Mouse (Mus musculus) neural tube, embryonic 12.5 days (tissue): ENCODE measurements around the gene Dpm1. TPM values are rescaled to one million over a fixed set of nuclear protein-coding genes. Genes with fewer than 3 reads are reported as not detected.
A peak's percentile ranks its signal among the peaks of the same experiment; 100 is the strongest.

Source experiments
- ATAC-seq: fragments of 200-750 bp; cut with Nextera tagmentation; 2 replicates; pipeline ENCODE4 v1.8.0; 2017; ENCODE audit warnings: low read depth, mild to moderate bottlenecking, moderate TSS enrichment, moderate library complexity; ENCODE audit not compliant: low FRiP score
- H3K27ac ChIP-seq: fragments of 300-500 bp; sonication (generic); 2 replicates; pipeline ENCODE4 v1.5.1; 2016
- H3K27me3 ChIP-seq: fragments of 300-500 bp; sonication (generic); replicated peaks from 2 replicates; pipeline ENCODE4 v1.6.1; 2016; ENCODE audit warnings: mild to moderate bottlenecking
- H3K36me3 ChIP-seq: fragments of 300-500 bp; sonication (generic); 2 replicates; pipeline ENCODE4 v1.6.1; 2016; ENCODE audit warnings: mild to moderate bottlenecking
- H3K4me1 ChIP-seq: fragments of 300-500 bp; sonication (generic); 2 replicates; pipeline ENCODE4 v1.6.1; 2016
- H3K4me2 ChIP-seq: fragments of 300-500 bp; sonication (generic); replicated peaks from 2 replicates; pipeline ENCODE4 v1.6.1; 2016; ENCODE audit warnings: mild to moderate bottlenecking
- H3K4me3 ChIP-seq: fragments of 300-500 bp; sonication (generic); 2 replicates; pipeline ENCODE4 v1.5.1; 2016
- H3K9ac ChIP-seq: fragments of 300-500 bp; sonication (generic); 2 replicates; pipeline ENCODE4 v1.6.1; 2016; ENCODE audit warnings: mild to moderate bottlenecking
- H3K9me3 ChIP-seq: fragments of 300-500 bp; sonication (generic); 2 replicates; pipeline ENCODE4 v1.6.1; 2016; ENCODE audit warnings: mild to moderate bottlenecking
- WGBS: fragments of 180-500 bp; shearing (Covaris S2); methylation state at CpG from one replicate; pipeline ENCODE4 v1.1.7; 2016; 5-methylcytosine and 5-hydroxymethylcytosine counted together
- microRNA-seq: library from miRNA; unstranded; fragments of <30 nt; microRNA quantifications from one replicate; pipeline ENCODE4, GENCODE M21; 2017
- polyA plus RNA-seq: library from polyadenylated mRNA; unstranded; fragments of >200 nt; fragmentation: Nextera tagmentation; extraction: Ambion mirVana; gene quantifications from 2 replicates; pipeline ENCODE4 v1.2.1, GENCODE M21; 2016

The Dpm1 gene
- polyA plus RNA-seq, 1 experiment from 2014 or later, result 79.4 TPM

DNA sequence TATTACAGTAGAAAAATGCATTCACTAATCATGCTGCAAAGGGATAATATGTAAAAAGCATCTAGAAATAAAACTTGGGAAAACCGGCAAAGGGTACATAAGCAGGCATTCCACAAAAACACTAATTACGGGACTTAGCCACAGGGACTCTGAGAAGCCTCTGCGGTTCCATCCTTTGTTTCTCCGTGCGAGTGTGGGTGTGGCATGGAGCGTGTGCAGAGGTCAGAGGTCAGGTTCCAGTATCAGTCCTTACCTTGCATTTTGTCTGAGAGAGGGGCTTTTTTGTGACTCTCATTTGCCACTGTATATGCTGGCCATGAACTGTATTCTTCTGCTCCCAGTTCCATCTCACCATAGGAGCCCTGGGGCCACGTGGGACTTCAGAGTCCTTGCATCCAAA, 54.4 kb downstream of the Dpm1 start:
- no peak overlapping the region for H3K4me3 ChIP-seq
- H3K27ac ChIP-seq, result no peak overlapping the region
- no peaks in the 10 kb centered on the region for H3K4me1 ChIP-seq
- peaks cover 17% of the 10 kb centered on the region for H3K36me3 ChIP-seq
- no peak overlapping the region for H3K4me2 ChIP-seq
- H3K9me3 ChIP-seq, result no peaks in the 10 kb centered on the region
- H3K27me3 ChIP-seq, result no peaks in the 10 kb centered on the region
- ATAC-seq, result no peak
- no peak overlapping the region for H3K9ac ChIP-seq
- 41% methylated on average over 7 of the region's 7 CpGs for WGBS

DNA sequence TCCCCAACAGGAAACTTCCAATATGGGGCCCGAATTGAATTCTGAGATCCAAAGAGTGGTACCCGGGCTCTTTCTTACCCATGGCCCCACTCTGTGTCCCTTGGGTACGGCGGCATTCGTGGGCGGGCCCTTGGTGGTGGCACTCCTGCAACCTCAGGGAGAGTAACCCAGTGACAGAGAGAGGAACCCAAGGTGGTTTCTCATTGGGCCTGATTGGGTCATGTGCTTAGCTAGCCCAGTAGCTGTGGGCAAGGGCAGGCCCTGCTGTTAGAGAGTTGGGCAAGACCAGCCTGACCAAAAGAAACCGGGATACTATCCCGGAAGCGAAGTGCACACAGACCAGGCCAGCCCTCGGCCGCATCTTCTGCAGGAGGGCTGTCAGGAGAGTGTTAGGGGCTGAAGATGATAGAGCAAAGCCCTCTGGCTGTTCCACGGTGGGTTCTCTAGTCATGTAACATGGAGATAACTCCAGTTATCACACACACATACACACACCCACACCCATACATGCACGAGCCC, 60.2 kb downstream of the Dpm1 start:
- 12% methylated on average over 13 of the region's 13 CpGs for WGBS
- Histone ChIP-seq H3K4me2 (peak overlapping the region; percentile 26; the same call in 1 of the 2 replicates), H3K36me3 (no peaks in the 10 kb centered on the region), H3K27me3 (no peaks in the 10 kb centered on the region), H3K9me3 (no peaks in the 10 kb centered on the region), H3K4me1 (peaks cover 20% of the 10 kb centered on the region), H3K4me3 (no peak overlapping the region), H3K27ac (no peak overlapping the region), H3K9ac (no peak overlapping the region)
- peak; percentile 51; the same call in 1 of the 2 replicates for ATAC-seq

DNA sequence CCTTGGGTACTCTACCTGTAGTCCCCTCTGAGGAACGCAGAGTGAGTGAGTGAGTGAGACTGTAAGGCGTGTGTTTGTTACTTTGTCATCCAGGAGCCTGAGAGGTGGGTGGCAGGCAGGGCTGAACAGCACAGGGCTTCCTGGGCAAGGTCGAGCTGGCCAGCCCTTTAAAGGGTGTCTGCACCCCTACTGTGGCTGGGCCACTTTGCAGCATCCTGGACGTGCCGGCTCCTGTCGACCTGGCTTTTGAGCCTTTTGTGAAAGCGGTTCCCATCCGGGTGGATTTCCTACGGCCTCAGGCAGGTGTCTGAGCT, 60.6 kb downstream of the Dpm1 start:
- H3K4me3 ChIP-seq, result no peak overlapping the region
- no peak for ATAC-seq
- WGBS, result 4% methylated on average over 9 of the region's 9 CpGs

DNA sequence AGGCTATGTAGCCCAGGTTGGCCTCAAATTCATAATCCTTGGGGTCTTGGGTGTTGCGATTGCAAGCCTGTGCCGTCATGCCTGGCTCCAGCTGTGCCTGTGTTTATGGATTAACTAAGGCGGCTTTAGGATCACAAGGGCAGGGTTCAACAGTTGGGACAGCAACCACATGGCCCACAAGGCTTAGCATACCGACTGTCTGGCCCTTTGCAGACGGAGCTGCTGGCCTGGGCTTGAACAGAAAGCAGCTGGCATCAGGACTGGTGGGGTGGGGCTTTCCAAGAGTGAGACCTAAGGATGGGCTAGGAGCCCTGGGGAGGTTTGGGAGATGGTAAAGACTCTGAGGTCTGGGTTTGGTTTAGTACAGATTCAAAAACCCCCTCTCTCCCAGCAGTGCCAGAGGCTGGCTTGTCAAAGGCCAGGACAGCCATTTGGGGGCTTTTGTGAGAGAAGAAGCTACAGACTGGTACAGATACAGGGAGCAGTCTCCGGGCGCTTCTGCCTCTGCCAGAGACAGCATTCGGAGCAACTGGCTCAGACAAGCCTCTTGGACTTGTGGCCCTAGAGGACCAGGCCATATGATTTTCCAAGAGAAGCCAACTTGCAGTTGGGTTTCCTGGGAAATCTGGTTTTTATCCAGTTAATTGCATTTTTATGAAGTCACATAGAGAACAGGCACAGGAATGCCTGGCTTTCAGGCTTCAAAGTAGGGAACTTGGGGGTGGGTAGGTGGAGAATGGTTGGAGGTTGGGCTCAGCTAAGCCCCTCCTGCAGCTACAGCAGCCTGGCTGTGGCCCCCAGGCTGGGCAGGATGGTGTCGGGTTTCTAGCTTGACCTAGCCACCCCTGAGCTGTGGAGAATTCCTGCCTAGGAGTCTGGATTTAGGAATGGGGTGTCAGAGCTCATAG, 61.2 kb downstream of the Dpm1 start:
- no peak for ATAC-seq
- 51% methylated on average over 9 of the region's 9 CpGs for WGBS

More for the DNA sequence above, 60.6 kb downstream of the Dpm1 start:
- Histone ChIP-seq H3K9me3 (no peaks in the 10 kb centered on the region), H3K4me2 (peak overlapping the region; percentile 26), H3K36me3 (no peaks in the 10 kb centered on the region), H3K27ac (no peak overlapping the region), H3K27me3 (no peaks in the 10 kb centered on the region), H3K4me1 (peaks cover 20% of the 10 kb centered on the region), H3K9ac (no peak overlapping the region)

DNA sequence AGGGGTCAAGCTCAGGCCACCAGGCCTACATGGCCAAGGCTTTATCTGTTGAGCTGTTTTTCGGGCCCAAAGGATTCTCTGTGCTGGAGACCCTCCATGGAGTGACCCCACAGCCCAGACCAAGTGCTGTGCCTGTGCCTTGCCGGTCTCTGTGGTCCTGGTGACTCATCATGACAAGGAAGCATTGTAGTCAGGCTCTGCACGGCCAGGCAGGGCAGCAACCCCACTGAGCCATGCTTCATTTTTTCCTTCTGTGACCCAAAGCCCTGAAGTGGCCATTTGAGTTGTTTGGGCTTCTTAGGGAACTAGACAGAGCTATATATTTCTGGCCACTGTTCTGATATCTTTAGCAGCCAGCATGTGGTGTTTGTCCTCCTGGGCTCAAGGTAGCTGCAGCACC, 62.6 kb downstream of the Dpm1 start:
- Histone ChIP-seq H3K27ac (no peak overlapping the region), H3K27me3 (no peaks in the 10 kb centered on the region; the same call in 1 of the 2 replicates), H3K9ac (no peak overlapping the region), H3K4me2 (no peak overlapping the region), H3K4me3 (no peak overlapping the region), H3K36me3 (no peaks in the 10 kb centered on the region), H3K9me3 (no peaks in the 10 kb centered on the region), H3K4me1 (peaks cover 20% of the 10 kb centered on the region)
- 48% methylated on average over 3 of the region's 3 CpGs for WGBS
- ATAC-seq, result no peak

More for the DNA sequence above, 61.2 kb downstream of the Dpm1 start:
- peaks cover 20% of the 10 kb centered on the region for H3K4me1 ChIP-seq
- H3K9me3 ChIP-seq, result no peaks in the 10 kb centered on the region
- peak overlapping the region; percentile 26 for H3K4me2 ChIP-seq
- H3K4me3 ChIP-seq, result no peak overlapping the region
- no peaks in the 10 kb centered on the region for H3K27me3 ChIP-seq
- no peaks in the 10 kb centered on the region for H3K36me3 ChIP-seq
- H3K9ac ChIP-seq, result no peak overlapping the region
- H3K27ac ChIP-seq, result no peak overlapping the region

DNA sequence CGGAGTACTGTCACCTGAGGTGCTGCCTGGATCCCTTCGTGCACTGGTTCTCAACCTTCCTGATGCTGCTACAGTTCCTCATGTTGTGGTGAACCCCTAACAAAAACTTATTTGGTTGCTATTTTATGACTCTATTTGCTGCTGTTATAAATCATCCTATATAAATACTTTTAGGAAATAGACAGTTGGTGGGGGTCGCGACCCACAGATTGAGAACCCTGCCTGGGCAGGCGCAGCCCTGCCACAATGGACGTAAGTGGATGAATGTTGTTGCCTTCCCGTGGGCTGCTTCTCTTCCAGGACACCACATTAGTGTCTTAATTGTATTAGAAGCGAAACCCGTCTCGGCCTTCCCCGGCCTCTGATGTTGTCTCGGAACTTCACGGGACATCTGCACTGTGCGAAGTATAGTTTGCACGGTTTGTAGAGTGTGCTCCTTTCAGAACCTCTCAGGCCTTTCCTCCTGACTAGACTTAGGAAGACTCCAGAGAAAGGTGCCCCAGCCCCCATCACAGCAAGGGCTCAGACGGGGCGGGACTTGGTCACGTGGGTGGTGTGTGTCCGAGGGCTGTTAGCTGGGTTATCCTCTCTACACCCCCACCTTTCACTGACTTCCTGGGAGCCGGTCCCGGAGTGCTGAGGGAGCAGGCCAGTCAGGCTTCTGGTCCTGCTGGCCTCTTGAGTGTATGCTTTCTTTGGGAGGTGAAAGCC, 63.5 kb downstream of the Dpm1 start:
- Histone ChIP-seq H3K4me1 (peaks cover 20% of the 10 kb centered on the region), H3K36me3 (no peaks in the 10 kb centered on the region), H3K9me3 (no peaks in the 10 kb centered on the region), H3K4me2 (no peak overlapping the region), H3K27me3 (peaks cover 4% of the 10 kb centered on the region; the same call in 1 of the 2 replicates), H3K9ac (no peak overlapping the region), H3K27ac (no peak overlapping the region), H3K4me3 (no peak overlapping the region)
- 51% methylated on average over 21 of the region's 21 CpGs for WGBS
- no peak for ATAC-seq

DNA sequence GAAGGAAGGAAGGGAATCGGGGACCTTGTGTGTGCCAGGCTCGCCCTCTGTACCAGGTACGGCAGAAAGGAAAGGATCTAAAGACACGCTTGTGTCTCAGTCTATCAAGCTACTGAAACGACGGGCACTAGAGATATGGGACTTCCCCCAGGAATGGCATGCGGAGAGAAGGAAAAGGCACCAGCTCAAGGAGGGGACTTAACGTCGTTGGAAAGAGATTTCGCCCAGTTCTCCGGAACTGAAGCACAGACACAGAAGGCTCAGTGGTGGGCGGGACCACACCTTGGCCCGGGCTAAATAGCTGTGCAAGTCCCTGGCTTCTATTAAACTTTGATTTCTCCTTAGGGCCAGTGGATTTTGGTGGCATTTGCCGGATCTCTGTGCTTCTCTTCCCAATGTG, 68.4 kb downstream of the Dpm1 start:
- Histone ChIP-seq H3K27ac (no peak overlapping the region), H3K4me2 (peak overlapping the region; percentile 50), H3K36me3 (no peaks in the 10 kb centered on the region), H3K27me3 (peaks cover 6% of the 10 kb centered on the region; the same call in 1 of the 2 replicates), H3K9ac (peak overlapping the region; percentile 33), H3K9me3 (no peaks in the 10 kb centered on the region), H3K4me3 (no peak overlapping the region), H3K4me1 (peaks cover 11% of the 10 kb centered on the region)
- ATAC-seq, result no peak
- 18% methylated on average over 14 of the region's 14 CpGs for WGBS

DNA sequence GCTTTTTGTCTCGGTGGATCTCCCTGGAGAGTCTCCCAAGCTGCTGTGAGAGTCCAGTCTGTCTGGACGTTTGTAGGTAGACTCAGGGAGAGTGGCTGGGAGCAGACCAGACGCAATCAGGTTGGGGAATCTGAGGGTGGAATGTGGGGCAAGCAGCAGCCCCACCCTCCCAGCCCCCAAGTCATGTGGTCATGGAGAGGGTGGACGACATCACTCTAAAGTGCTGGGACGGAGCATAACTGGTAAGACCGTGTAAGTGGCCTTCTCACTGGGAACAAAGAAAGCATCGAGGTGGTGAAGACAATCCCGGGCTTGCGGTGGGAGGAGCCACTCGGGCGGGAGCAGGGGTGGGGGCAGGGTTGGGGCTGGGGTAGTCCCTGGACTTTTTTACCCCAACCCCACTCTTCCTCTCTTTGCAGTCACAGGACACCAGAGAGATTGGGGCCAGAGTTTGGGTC, 68.8 kb downstream of the Dpm1 start:
- Histone ChIP-seq H3K4me1 (peaks cover 11% of the 10 kb centered on the region), H3K27ac (no peak overlapping the region), H3K9me3 (no peaks in the 10 kb centered on the region), H3K36me3 (no peaks in the 10 kb centered on the region), H3K9ac (peak overlapping the region; percentile 33), H3K4me2 (peak overlapping the region; percentile 50), H3K4me3 (0 out of 2 replicates have a peak overlapping the region, but pooled peaks have one; percentile 9), H3K27me3 (peaks cover 6% of the 10 kb centered on the region; the same call in 1 of the 2 replicates)
- WGBS, result 3% methylated on average over 11 of the region's 11 CpGs
- ATAC-seq, result no peak; the same call in 1 of the 2 replicates

DNA sequence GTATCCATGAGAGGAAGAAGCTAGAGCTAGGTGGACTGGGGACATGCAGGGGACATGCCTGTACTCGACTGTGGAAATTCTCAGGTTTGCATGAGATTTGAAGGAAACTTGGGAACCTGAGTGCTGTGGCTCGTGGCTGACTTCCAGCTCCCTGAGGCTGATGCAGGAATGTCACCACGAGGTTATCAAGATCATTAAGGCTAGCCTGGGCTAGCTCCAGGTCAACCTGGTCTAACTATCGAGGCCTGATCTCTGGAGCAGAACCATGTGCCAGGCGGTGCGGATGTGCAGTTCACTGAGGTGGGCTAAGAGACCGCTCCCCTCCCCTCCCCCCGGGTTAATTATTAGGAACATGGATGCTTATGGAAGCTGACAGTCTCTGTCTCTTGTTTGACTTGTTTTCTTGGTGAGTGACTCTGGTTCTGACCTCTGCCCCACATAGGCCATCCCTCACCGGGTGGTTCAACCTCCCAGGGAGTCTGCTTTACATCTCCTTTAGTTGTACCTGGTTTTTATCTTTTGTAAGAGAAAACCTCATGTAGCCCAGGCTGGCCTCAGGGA, 69.9 kb downstream of the Dpm1 start:
- whole genome bisulfite sequencing, result 83% methylated on average over 9 of the region's 9 CpGs
- Histone ChIP-seq H3K27ac (no peak overlapping the region), H3K4me1 (peaks cover 11% of the 10 kb centered on the region), H3K27me3 (peaks cover 6% of the 10 kb centered on the region; the same call in 1 of the 2 replicates), H3K9ac (no peak overlapping the region), H3K9me3 (no peaks in the 10 kb centered on the region), H3K36me3 (no peaks in the 10 kb centered on the region), H3K4me3 (no peak overlapping the region), H3K4me2 (no peak overlapping the region)
- no peak for ATAC-seq

Small RNAs within 50 kb of the gene (microRNA-seq; reads per million reads assigned to microRNA genes)
- gene Gm24561, result not detected

Other genes with a start within 250 kb of the Dpm1 start
- gene Ripor3, start 220.0 kb downstream of the Dpm1 start, polyA plus RNA-seq, result 0.37 and 0.60 TPM in 2 replicates
- gene Pard6b, start 149.6 kb downstream of the Dpm1 start, polyA plus RNA-seq, result 9.3 and 10.1 TPM in 2 replicates
- 24.4 and 32.1 TPM in 2 replicates for gene Adnp, start 23.5 kb downstream of the Dpm1 start, polyA plus RNA-seq
- gene Gm20716, start 227 bp downstream of the Dpm1 start, polyA plus RNA-seq, result 18.6 and 22.8 TPM in 2 replicates
- 12.5 TPM in 2 replicates for gene Mocs3, start within 50 bp of the Dpm1 start, polyA plus RNA-seq
- gene Kcng1, start 51.1 kb upstream of the Dpm1 start, polyA plus RNA-seq, result 0.42 and 0.48 TPM in 2 replicates